Mouse (Mus musculus): ENCODE data around the gene Kansl2. TPM values are rescaled to one million over a fixed set of nuclear protein-coding genes. Genes with fewer than 3 reads are reported as not detected.

Kansl2 gene
- polyA plus RNA-seq, 1 experiment from 2014 or later, result 78.5 TPM

DNA sequence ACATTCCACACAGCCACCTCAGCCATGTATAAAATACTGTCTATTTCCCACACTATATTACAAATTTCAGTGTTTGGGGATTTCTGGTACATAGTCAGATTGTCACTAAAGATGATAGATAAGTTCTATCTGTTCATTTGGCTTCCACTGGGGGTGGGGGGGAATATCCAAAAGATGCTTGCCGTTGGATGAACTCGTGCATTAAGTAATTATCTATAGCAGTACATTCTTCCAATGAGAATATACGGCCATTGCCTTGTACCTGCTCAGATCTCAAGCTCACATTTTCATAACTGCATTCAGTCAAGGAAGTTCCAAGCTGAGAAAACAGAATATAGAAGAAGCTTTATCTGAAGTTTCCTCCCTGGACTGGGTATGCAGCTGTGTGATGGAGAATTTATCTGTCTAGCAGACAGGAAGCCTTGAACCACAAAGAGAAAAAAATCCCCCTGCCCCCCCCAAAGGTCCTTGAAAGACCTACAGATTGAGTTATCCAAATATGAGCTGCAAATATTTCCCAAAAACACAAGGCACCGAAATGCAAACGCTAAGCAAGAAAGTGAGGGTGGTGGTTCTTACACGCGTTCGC, 47.5 kb downstream of the Kansl2 start:
- WGBS (ENCODE audit: insufficient replicate concordance), result 71% methylated on average over 8 of the region's 8 CpGs
- H3K4me3 ChIP-seq, result no peak overlapping the region
- H3K27ac ChIP-seq, result no peak overlapping the region
- H3K9me3 ChIP-seq (replicated peaks), result no peaks in the 10 kb centered on the region; the same call in 1 of the 2 replicates
- no peak overlapping the region for H3K4me2 ChIP-seq
- no peaks in the 10 kb centered on the region for H3K4me1 ChIP-seq
- no peaks in the 10 kb centered on the region for H3K27me3 ChIP-seq (replicated peaks)
- no peak for ATAC-seq
- H3K36me3 ChIP-seq, result no peaks in the 10 kb centered on the region
- H3K9ac ChIP-seq, result no peak overlapping the region

DNA sequence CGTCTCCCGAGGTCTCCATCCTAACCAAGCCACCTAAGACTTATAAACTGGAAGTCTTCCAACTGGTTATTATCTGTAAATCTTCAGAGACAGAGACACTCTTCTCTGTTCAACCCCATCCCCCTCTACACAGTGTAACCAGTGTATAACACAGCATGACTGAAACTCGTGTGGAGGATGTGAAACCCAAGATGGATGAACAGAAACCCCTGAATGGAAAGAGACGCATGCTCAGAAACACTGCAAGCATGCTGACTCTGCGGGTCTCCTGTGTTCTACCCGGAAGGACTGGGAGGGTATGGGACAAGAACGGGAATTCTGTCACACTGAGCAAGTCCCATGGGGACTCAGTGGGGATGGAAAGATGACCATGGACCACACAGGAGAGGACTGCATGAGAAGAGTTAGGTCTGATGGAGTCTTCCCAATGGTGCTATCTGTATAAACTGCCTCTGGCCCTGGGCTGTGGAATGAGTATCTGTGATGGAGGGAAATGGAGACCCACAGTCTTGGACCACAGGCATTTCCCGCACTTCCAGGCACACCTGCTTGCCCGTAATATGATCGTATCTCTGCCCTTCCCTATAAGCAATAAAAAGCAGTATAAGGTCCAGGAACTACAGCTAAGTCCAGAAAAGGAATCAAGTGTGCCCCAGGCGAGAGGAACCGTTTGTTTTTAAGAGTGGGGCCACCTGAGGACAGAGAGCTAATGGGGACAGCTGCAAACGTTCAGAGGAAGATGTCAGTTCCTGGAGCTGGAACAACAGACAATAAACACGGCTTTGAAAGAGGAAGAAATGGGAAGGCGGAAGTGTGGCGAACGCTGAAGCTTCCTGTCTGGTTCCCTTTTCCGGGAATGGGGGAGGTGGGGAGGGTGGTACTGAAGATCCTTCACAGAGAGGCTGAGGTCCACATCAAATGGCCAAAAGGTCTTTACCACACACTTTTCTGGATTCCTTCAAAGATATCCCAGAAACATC, 49.9 kb downstream of the Kansl2 start:
- no peak overlapping the region for H3K4me2 ChIP-seq
- no peak overlapping the region for H3K9ac ChIP-seq
- no peak for ATAC-seq
- H3K27ac ChIP-seq, result no peak overlapping the region; the same call in 1 of the 2 replicates
- 0 out of 2 replicates have a peak, but pooled peaks cover 3% of the 10 kb centered on the region for H3K27me3 ChIP-seq (replicated peaks)
- H3K9me3 ChIP-seq (replicated peaks), result no peaks in the 10 kb centered on the region; the same call in 1 of the 2 replicates
- H3K4me1 ChIP-seq, result no peaks in the 10 kb centered on the region
- WGBS (ENCODE audit: insufficient replicate concordance), result 47% methylated on average over 18 of the region's 18 CpGs
- no peaks in the 10 kb centered on the region for H3K36me3 ChIP-seq
- H3K4me3 ChIP-seq, result no peak overlapping the region

DNA sequence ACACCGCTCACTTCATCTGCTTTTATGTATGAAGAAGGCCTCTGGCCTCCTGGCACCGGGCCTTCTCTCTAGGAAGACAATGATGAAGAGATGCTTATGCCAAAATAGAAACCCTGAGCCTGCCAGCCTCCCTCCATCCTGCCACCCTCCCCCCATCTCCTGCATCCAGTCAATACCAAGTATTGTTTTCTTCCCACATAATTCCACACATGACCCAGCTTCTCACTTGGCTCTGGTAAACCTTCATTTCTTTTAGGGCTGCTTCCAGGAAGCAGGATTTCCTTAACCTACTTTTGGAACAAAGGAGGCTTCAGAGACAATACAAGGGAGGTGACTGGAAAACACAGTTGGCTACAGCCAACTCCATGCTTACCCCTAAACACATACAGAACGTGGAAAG, 51.4 kb downstream of the Kansl2 start, which contains the start of gene Lalba:
Gene Lalba (minus strand): TSS at position 21 of the 400 bp plus-strand sequence.
- no peaks in the 10 kb centered on the region for H3K36me3 ChIP-seq
- 0 out of 2 replicates have a peak, but pooled peaks cover 5% of the 10 kb centered on the region for H3K27me3 ChIP-seq (replicated peaks)
- H3K27ac ChIP-seq, result no peak within 1 kb of the TSS
- no peak for ATAC-seq
- no peak within 1 kb of the TSS for H3K4me2 ChIP-seq
- no peaks in the 10 kb centered on the region for H3K9me3 ChIP-seq (replicated peaks)
- H3K9ac ChIP-seq, result no peak within 1 kb of the TSS
- H3K4me3 ChIP-seq, result no peak within 1 kb of the TSS
- H3K4me1 ChIP-seq, result no peaks in the 10 kb centered on the region
- WGBS (ENCODE audit: insufficient replicate concordance), result 43% methylated on average over 3 of the region's 3 CpGs

GRCm38 (mm10) chr15:98479568-98480102, 54.4 kb downstream of the Kansl2 start:
- Histone ChIP-seq H3K4me1 (no peaks in the 10 kb centered on the region), H3K27me3 (replicated peaks) (0 out of 2 replicates have a peak, but pooled peaks cover 5% of the 10 kb centered on the region), H3K36me3 (no peaks in the 10 kb centered on the region), H3K9ac (no peak overlapping the region), H3K9me3 (replicated peaks) (no peaks in the 10 kb centered on the region), H3K4me2 (no peak overlapping the region), H3K4me3 (no peak overlapping the region), H3K27ac (no peak overlapping the region)
- no peak for ATAC-seq
- 53% methylated on average over 7 of the region's 7 CpGs for WGBS (ENCODE audit: insufficient replicate concordance)

DNA sequence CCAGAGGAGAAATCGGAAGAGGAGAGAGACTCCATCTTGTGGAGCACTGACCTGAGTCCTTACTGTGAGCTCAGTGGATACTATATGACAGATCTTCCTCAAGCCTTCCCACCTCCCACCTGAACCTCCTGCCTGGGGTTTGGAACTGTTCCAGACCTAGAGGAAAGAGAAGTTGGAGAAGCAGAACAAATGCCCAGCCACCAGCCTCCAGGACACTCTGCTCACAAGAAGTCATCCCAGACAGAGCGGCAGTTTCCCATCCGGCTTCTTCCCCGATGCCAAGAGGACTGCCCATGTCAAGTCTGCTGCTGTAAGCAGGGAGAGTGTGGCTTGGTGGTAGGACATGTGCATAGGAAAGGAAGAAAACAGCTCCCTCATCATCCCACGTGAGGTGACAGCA, 57.8 kb downstream of the Kansl2 start:
- Histone ChIP-seq H3K4me3 (no peak overlapping the region), H3K36me3 (no peaks in the 10 kb centered on the region), H3K4me1 (no peaks in the 10 kb centered on the region), H3K27me3 (replicated peaks) (peaks cover 14% of the 10 kb centered on the region; the same call in 1 of the 2 replicates), H3K9ac (no peak overlapping the region), H3K27ac (no peak overlapping the region), H3K9me3 (replicated peaks) (no peaks in the 10 kb centered on the region), H3K4me2 (no peak overlapping the region)
- WGBS (ENCODE audit: insufficient replicate concordance), result 68% methylated on average over 5 of the region's 5 CpGs
- ATAC-seq, result no peak

GRCm38 (mm10) chr15:98475382-98475781, 58.7 kb downstream of the Kansl2 start:
- 38% methylated on average over 10 of the region's 10 CpGs for WGBS (ENCODE audit: insufficient replicate concordance)
- no peak for ATAC-seq

GRCm38 (mm10) chr15:98474958-98475357, 59.1 kb downstream of the Kansl2 start:
- no peak overlapping the region for H3K4me3 ChIP-seq
- no peaks in the 10 kb centered on the region for H3K4me1 ChIP-seq
- H3K27ac ChIP-seq, result no peak overlapping the region
- 68% methylated on average over 10 of the region's 10 CpGs for WGBS (ENCODE audit: insufficient replicate concordance)
- H3K36me3 ChIP-seq, result no peaks in the 10 kb centered on the region
- H3K4me2 ChIP-seq, result no peak overlapping the region
- H3K27me3 ChIP-seq (replicated peaks), result peaks cover 14% of the 10 kb centered on the region; the same call in 1 of the 2 replicates
- no peak for ATAC-seq
- no peak overlapping the region for H3K9ac ChIP-seq
- H3K9me3 ChIP-seq (replicated peaks), result no peaks in the 10 kb centered on the region

More at GRCm38 (mm10) chr15:98475382-98475781, 58.7 kb downstream of the Kansl2 start:
- peaks cover 14% of the 10 kb centered on the region; the same call in 1 of the 2 replicates for H3K27me3 ChIP-seq (replicated peaks)
- H3K36me3 ChIP-seq, result no peaks in the 10 kb centered on the region
- H3K4me1 ChIP-seq, result no peaks in the 10 kb centered on the region
- no peak overlapping the region for H3K27ac ChIP-seq
- no peak overlapping the region for H3K9ac ChIP-seq
- H3K9me3 ChIP-seq (replicated peaks), result no peaks in the 10 kb centered on the region
- H3K4me3 ChIP-seq, result no peak overlapping the region
- no peak overlapping the region for H3K4me2 ChIP-seq

DNA sequence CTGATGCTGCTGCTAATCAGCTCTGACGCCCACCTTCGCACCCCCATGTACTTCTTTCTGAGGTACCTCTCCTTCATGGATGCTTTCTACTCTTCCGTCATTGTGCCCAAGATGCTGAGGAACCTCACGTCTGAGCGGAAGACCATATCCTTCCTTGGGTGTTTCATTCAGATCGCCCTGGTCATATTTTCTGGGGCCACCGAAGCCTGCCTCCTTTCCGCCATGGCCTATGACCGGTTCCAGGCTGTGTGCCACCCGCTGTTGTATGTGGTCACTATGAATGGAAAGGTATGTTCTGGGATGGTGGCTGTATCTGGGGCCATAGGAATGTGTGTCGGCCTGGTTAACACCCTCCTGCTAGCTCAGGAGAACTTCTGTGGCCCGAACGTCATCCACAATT, 62.5 kb downstream of the Kansl2 start:
- Histone ChIP-seq H3K4me3 (no peak overlapping the region), H3K27me3 (replicated peaks) (peaks cover 9% of the 10 kb centered on the region; the same call in 1 of the 2 replicates), H3K9ac (no peak overlapping the region), H3K4me2 (no peak overlapping the region), H3K4me1 (no peaks in the 10 kb centered on the region), H3K27ac (no peak overlapping the region), H3K9me3 (replicated peaks) (no peaks in the 10 kb centered on the region), H3K36me3 (no peaks in the 10 kb centered on the region)
- WGBS (ENCODE audit: insufficient replicate concordance), result 75% methylated on average over 13 of the region's 13 CpGs
- no peak for ATAC-seq

DNA sequence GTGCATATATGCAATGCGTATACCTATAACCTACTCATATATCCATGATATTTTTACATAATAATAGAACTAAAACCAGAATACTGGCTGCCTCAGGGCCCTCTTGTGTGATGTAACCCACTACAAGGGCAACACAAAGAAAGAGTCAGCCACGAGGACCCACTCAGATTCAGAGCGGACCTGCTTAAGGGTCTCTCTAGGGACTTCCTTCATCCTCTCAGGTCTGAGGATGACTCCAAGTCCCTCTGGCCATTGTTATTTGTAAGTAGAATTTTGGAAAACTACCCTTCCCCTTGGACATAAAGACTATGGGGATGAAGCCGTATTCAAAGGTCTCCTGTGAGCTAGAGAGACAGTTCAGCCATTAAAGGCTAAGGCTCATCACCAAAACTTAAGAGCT, 64.5 kb downstream of the Kansl2 start, which contains the start of gene OR5BS1P:
Gene OR5BS1P (plus strand): TSS at position 301 of the 400 bp plus-strand sequence.
- ATAC-seq, result no peak
- Histone ChIP-seq H3K4me2 (no peak within 1 kb of the TSS), H3K36me3 (no peaks in the 10 kb centered on the region), H3K9ac (no peak within 1 kb of the TSS), H3K27ac (no peak within 1 kb of the TSS), H3K4me3 (no peak within 1 kb of the TSS), H3K27me3 (replicated peaks) (peaks cover 9% of the 10 kb centered on the region; the same call in 1 of the 2 replicates), H3K4me1 (no peaks in the 10 kb centered on the region), H3K9me3 (replicated peaks) (no peaks in the 10 kb centered on the region)
- 79% methylated on average over 4 of the region's 4 CpGs for WGBS (ENCODE audit: insufficient replicate concordance)

All from liver, embryonic 12.5 days (tissue).